Mouse (Mus musculus) cerebellum, adult 2 months (tissue): ENCODE results near the gene Prss21.
"Not testable (repeated sequence)": the region's sequence is repeated elsewhere in the genome, so short reads cannot be mapped to it uniquely, and the experiment has no call there.

Source experiments
- CTCF ChIP-seq: fragments of 200-500 bp; IDR thresholded peaks from 2 replicates; pipeline ENCODE4 v1.5.1; 2011; ENCODE audit warnings: low read depth, mild to moderate bottlenecking, control low read depth, low read length, moderate library complexity, borderline replicate concordance; ENCODE audit not compliant: insufficient read depth
- POLR2A ChIP-seq: fragments of 200-500 bp; IDR thresholded peaks from 2 replicates; pipeline ENCODE4 v1.6.1; 2011; ENCODE audit warnings: low read length, control low read depth, borderline replicate concordance; ENCODE audit not compliant: insufficient read depth

DNA sequence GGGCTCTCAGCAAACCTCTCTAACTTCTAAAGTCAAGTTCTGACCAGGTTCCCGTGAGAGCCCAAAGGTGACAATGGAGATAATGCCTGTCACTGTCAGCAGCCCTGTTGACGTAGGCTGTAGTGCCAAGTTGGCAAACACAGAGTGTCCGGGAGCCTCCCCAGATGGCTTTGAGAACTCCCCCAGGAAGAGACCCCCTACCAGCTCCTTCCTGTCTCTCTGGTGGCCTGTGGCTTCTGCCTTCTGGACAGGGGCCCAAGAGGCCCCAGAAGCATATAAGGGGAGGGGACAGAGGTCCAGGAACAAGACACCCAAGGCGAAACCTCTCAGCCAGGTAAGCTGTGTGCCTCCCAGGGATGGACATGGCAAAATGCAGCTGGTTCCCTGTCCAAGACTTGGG lies 12.7 kb downstream of the Prss21 start, which contains the start of the genes Dcpp1 and Dcpp2:
- TF ChIP-seq POLR2A, CTCF: not testable (repeated sequence)
